Mouse (Mus musculus): ENCODE measurements around the gene Slc30a3.
A peak's percentile ranks its signal among the peaks of the same experiment; 100 is the strongest.
"Not testable (repeated sequence)": the region's sequence is repeated elsewhere in the genome, so short reads cannot be mapped to it uniquely, and the experiment has no call there.

Slc30a3 gene

GRCm38 (mm10) chr5:31048763-31049641 lies 59.0 kb downstream of the Slc30a3 start, which contains the start of gene Slc5a6:
Gene Slc5a6, minus strand, starts transcription at chr5:31048924.
- peak; percentile 94 for DNase-seq (ENCODE audit: low read depth, low spot score)

- peak; percentile 98 for DNase-seq (ENCODE audit: low read depth, low spot score)
These were observed 59.9 kb downstream of the Slc30a3 start, which contains the start of gene Atraid for GRCm38 (mm10) chr5:31047848-31048762. Gene Atraid, plus strand, starts transcription at chr5:31048312.

- peak; percentile 21 for DNase-seq (ENCODE audit: low read depth, low spot score)
These were observed 61.0 kb downstream of the Slc30a3 start for GRCm38 (mm10) chr5:31047074-31047473.

- DNase-seq (ENCODE audit: low read depth, low spot score) = no peak
These were observed 61.6 kb downstream of the Slc30a3 start for GRCm38 (mm10) chr5:31046416-31046815.

GRCm38 (mm10) chr5:31038171-31038845 lies 69.7 kb downstream of the Slc30a3 start:
- DNase-seq (ENCODE audit: low read depth, low spot score) = no peak

GRCm38 (mm10) chr5:31036556-31036955 lies 71.5 kb downstream of the Slc30a3 start:
- DNase-seq (ENCODE audit: low read depth, low spot score) = not testable (repeated sequence)

All from 3T3-L1 (cell line).